In genomic region chr4:140983442-140983841, GRCm38 (mm10) we compare ENCODE assay signal across 8 mouse cellular contexts. TPM values are rescaled to one million over a fixed set of nuclear protein-coding genes. Genes with fewer than 3 reads are reported as not detected.
DNase-seq lines count a peak whose midpoint lies in the region; ATAC-seq lines count a peak whose summit lies in the region.

No protein-coding gene starts in this region.

- ATAC-seq in embryonic facial prominence, embryonic 15.5 days (ENCODE audit: insufficient number of reproducible peaks, low FRiP score, low TSS enrichment, low read depth): peak; percentile 48
- no peak for ATAC-seq in hindbrain, embryonic 14.5 days (ENCODE audit: low FRiP score)
- peak; percentile 37; the same call in 1 of the 2 replicates for ATAC-seq in liver, embryonic 13.5 days (ENCODE audit: low read depth)
- no peak for ATAC-seq in cerebellum, adult (ENCODE audit: insufficient number of reproducible peaks, low FRiP score, low TSS enrichment)

- H3K9me3 ChIP-seq in embryonic facial prominence, embryonic 15.5 days (replicated peaks): 0 out of 2 replicates have a peak, but pooled peaks cover 5% of the 10 kb centered on the region
- H3K9me3 ChIP-seq in hindbrain, embryonic 14.5 days (ENCODE audit: control insufficient read depth, low read length): no peaks in the 10 kb centered on the region
- H3K9me3 ChIP-seq in liver, embryonic 13.5 days (replicated peaks): peaks cover 3% of the 10 kb centered on the region; the same call in 1 of the 2 replicates

- no peak overlapping the region; the same call in 1 of the 2 replicates for H3K4me2 ChIP-seq in embryonic facial prominence, embryonic 15.5 days (replicated peaks)
- H3K4me2 ChIP-seq in hindbrain, embryonic 14.5 days (replicated peaks): no peak overlapping the region
- H3K4me2 ChIP-seq in liver, embryonic 13.5 days: peak overlapping the region; percentile 10; the same call in 1 of the 2 replicates

- no peaks in the 10 kb centered on the region for H3K27me3 ChIP-seq in embryonic facial prominence, embryonic 15.5 days
- no peaks in the 10 kb centered on the region for H3K27me3 ChIP-seq in hindbrain, embryonic 14.5 days (ENCODE audit: control insufficient read depth, insufficient read depth, low read length)
- no peaks in the 10 kb centered on the region for H3K27me3 ChIP-seq in liver, embryonic 13.5 days

- H3K36me3 ChIP-seq in embryonic facial prominence, embryonic 15.5 days: peaks cover 20% of the 10 kb centered on the region
- peaks cover 18% of the 10 kb centered on the region for H3K36me3 ChIP-seq in hindbrain, embryonic 14.5 days (replicated peaks; ENCODE audit: control insufficient read depth, insufficient read depth)
- peaks cover 20% of the 10 kb centered on the region for H3K36me3 ChIP-seq in liver, embryonic 13.5 days

- WGBS in embryonic facial prominence, embryonic 15.5 days: 9% methylated on average over 9 of the region's 9 CpGs
- 21% methylated on average over 9 of the region's 9 CpGs for WGBS in hindbrain, embryonic 14.5 days
- 7% methylated on average over 9 of the region's 9 CpGs for whole genome bisulfite sequencing in liver, embryonic 13.5 days (ENCODE audit: insufficient replicate concordance)

- H3K4me1 ChIP-seq in embryonic facial prominence, embryonic 15.5 days: peaks cover 41% of the 10 kb centered on the region
- peaks cover 20% of the 10 kb centered on the region for H3K4me1 ChIP-seq in hindbrain, embryonic 14.5 days (replicated peaks; ENCODE audit: control insufficient read depth, insufficient read depth, low read length)
- H3K4me1 ChIP-seq in liver, embryonic 13.5 days (replicated peaks): peaks cover 40% of the 10 kb centered on the region

- no peak overlapping the region for H3K4me3 ChIP-seq in embryonic facial prominence, embryonic 15.5 days (replicated peaks)
- H3K4me3 ChIP-seq in hindbrain, embryonic 14.5 days (replicated peaks; ENCODE audit: low read length): no peak overlapping the region
- no peak overlapping the region for H3K4me3 ChIP-seq in liver, embryonic 13.5 days (replicated peaks)

- H3K27ac ChIP-seq in embryonic facial prominence, embryonic 15.5 days (replicated peaks): peak overlapping the region; percentile 82
- H3K27ac ChIP-seq in hindbrain, embryonic 14.5 days: 0 out of 2 replicates have a peak overlapping the region, but pooled peaks have one; percentile 51
- peak overlapping the region; percentile 70 for H3K27ac ChIP-seq in liver, embryonic 13.5 days

- peak; percentile 81 for DNase-seq in 3T3-L1 (ENCODE audit: low read depth, low spot score)
- peak; percentile 86 to 89 for DNase-seq in B cell, adult 2 months
- no peak for DNase-seq in hindbrain, embryonic 14.5 days (ENCODE audit: low spot score)
- peak; percentile 50 for DNase-seq in liver, embryonic 13.5 days
- peak; percentile 63 for DNase-seq in naive thymus-derived CD4-positive, alpha-beta T cell, adult 2 months (ENCODE audit: low read depth)
- peak; percentile 60 for DNase-seq in thymus, postnatal 4 days

- no peak overlapping the region for H3K9ac ChIP-seq in embryonic facial prominence, embryonic 15.5 days
- 0 out of 2 replicates have a peak overlapping the region, but pooled peaks have one; percentile 24 for H3K9ac ChIP-seq in hindbrain, embryonic 14.5 days
- H3K9ac ChIP-seq in liver, embryonic 13.5 days: peak overlapping the region; percentile 22; the same call in 1 of the 2 replicates

RNA-seq across cellular contexts. Expression of gene Atp13a2, which starts 3.2 kb away (rescaled TPM):
- polyA plus RNA-seq in embryonic facial prominence, embryonic 15.5 days (2015; fragmentation: Nextera tagmentation; extraction: Ambion mirVana): 47.2 and 48.1 TPM in 2 replicates
- 176 and 178 TPM in 2 replicates for polyA plus RNA-seq in hindbrain, embryonic 14.5 days (2014; fragmentation: Nextera tagmentation; extraction: Ambion mirVana)
- 15.6 and 16.1 TPM in 2 replicates for polyA plus RNA-seq in liver, embryonic 13.5 days (2015; fragmentation: Nextera tagmentation; extraction: Ambion mirVana)

RNA-seq across cellular contexts. Expression of gene Sdhb, which starts 22.4 kb away (rescaled TPM):
- 356 and 362 TPM in 2 replicates for polyA plus RNA-seq in embryonic facial prominence, embryonic 15.5 days (2015; fragmentation: Nextera tagmentation; extraction: Ambion mirVana)
- polyA plus RNA-seq in hindbrain, embryonic 14.5 days (2014; fragmentation: Nextera tagmentation; extraction: Ambion mirVana): 482 and 502 TPM in 2 replicates
- 242 TPM in 2 replicates for polyA plus RNA-seq in liver, embryonic 13.5 days (2015; fragmentation: Nextera tagmentation; extraction: Ambion mirVana)

RNA-seq across cellular contexts. Expression of gene Mfap2, which starts 26.8 kb away (rescaled TPM):
- polyA plus RNA-seq in embryonic facial prominence, embryonic 15.5 days (2015; fragmentation: Nextera tagmentation; extraction: Ambion mirVana): 923 and 969 TPM in 2 replicates
- 164 and 190 TPM in 2 replicates for polyA plus RNA-seq in hindbrain, embryonic 14.5 days (2014; fragmentation: Nextera tagmentation; extraction: Ambion mirVana)
- polyA plus RNA-seq in liver, embryonic 13.5 days (2015; fragmentation: Nextera tagmentation; extraction: Ambion mirVana): 21.8 and 22.5 TPM in 2 replicates

Comparison
In these comparisons a context has a peak if more than half of its experiments do, and no peak if none do; other contexts are left out.
1. ATAC-seq: peak in embryonic facial prominence, embryonic 15.5 days (single experiment) and liver, embryonic 13.5 days (single experiment); none in hindbrain, embryonic 14.5 days (single experiment) and cerebellum, adult (single experiment).
2. Peak in every context shown above with its lines, with median percentiles within 50 percentile points of each other: H3K27ac ChIP-seq.